Mouse (Mus musculus): ENCODE data around the gene Selenow.

Selenow gene

DNA sequence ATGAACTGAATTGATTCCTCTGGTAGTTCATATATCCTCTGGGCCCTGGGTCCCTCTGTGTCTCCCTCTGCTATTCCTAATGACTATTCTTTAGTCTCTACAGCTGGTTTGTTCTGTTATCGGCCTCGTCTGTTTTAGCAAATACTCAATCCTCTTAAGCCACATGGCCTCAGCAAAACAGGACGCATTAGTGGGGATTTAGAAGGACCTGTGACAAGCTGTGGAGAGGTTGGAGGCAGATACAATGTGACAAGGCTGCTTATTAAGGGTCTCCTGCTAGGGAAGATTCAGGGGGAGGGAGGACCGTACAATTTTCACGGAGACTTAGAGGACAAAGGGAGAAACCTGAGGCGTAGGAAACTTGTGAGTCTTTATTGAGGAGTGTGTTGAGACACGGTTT lies 16.3 kb downstream of the Selenow start:
- DNase-seq (ENCODE audit: low spot score in 2 of 2): no peak

DNA sequence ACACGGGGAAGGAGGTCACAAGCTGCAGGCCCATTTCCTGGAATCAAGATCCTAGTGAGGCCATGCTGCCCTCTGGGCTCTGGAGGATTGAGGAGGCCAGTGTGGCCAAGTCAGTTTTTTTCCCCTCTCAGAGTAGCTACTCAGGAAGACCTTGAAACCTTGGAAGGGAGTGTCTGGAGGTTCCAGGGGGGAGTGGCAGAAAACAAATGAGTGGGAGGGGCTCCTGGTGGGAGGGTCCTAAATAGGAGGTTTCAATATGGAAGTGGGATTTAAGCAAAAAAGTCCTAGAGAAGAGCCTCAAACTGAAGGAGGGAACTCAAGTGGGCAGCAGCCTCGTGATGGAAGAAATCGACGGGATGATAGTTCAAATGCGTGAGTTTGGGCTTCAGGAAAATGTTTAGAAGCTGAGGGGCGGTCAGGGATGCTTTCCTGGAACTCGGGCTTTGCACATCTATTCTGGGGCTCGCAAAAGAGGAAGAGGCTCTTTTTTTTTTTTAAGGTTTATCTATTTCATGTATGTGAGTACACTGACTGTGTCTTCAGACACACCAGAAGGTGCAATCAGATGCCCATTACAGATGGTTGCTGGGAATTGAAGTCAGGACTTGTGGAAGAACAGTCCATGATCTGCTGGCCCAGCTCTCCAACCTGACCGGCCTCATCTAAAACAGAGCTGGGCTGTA lies 20.7 kb downstream of the Selenow start:
- no peak for DNase-seq (ENCODE audit: low spot score in 2 of 2)

DNA sequence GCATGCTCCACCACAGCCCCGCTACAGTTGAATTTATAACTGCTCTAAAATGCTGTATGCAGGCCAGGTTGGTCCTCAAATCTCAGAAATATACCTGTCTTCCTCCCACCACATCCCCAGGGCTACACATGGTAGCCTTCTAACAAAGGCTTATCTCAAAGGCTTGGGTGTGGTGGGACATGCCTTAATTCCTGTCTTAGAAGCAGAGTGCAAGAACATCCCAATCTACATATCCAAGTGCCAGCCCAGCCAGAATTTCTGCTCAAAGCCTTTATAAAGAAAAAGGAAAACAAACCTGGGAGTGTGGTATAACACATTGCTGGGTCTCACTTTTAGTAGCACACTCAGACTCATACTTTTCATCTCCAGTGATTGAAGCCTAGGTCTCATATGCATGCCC lies 28.0 kb downstream of the Selenow start:
- no peak for DNase-seq (ENCODE audit: low spot score in 2 of 2)

DNA sequence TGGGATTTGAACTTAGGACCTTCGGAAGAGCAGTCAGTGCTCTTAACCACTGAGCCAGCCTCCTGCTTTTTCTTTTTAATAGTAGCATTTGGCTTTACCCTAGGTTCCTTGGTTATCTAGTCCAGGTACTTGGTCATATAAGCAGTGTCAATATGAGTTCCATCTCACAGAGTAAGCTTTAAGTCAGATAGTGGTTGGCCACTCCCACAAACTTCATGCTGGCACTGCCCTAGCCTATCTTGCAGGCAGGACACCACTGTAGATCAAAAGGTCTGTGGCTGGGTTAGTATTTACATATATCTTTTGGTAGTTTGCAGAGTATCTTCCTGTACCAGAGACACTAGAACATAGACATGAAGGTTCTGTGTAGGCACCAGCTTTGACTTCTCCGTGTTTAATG lies 38.1 kb downstream of the Selenow start:
- no peak for DNase-seq (ENCODE audit: low spot score in 2 of 2)

DNA sequence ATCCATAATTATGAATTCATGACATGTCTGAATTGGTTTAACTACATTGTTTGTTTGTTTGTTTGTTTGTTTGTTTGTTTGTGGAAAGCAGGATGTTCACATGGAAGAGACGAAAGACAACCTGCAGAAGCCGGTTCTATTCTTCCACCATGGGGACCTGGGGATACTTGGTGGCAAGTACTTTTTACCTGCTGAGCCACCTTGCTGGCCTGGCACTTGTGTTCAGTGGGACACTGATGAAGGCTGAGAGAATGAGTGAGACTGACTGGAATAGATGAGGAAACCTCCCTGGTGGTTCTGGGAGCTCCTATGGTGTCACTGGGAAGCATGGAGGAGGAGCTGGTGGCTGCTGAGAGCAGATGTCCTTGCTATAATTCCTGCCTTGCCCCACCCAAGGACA lies 39.9 kb downstream of the Selenow start, which contains the start of gene Crxos:
TSS of gene Crxos (plus strand) at position 301 of the 400 bp plus-strand sequence.
- DNase-seq (ENCODE audit: low spot score in 2 of 2): no peak

DNA sequence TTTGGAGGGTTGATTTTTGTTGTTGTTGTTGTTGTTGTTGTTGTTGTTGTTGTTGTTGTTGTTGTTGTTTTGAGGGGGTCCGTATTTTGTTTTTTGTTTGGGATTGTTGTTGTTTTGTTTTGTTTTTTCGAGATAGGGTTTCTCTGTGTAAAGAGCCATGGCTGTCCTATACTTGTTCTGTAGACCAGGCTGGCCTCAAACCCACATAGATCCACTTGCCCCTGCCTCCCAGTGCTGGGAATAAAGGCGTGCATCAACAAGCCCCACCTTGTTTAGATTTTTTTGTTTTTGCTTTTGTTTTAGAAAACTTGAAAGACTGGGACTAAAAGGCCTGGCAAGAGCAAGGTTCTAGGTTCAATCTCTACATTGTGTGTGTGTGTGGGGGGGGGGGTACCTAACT lies 40.4 kb downstream of the Selenow start:
- DNase-seq (ENCODE audit: low spot score in 2 of 2): no peak

DNA sequence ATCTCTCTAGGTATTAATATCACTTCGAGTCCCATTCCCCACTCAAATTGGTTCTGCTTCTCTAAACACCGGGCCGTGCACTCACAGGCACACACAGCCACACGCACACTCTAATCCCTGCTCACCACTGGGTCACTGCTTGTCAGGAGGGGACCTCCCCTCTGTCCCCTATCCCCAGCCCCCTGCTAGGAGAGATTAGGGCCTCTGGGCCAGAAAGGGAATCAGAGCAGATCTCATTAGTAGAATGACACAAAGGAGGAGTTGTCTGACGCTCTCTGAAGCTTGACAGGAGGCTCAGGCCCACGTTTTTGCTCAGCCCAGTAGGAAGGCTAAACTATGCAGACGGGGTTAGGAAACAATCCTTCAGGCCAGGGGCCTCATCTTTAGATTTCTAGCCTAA lies 40.8 kb downstream of the Selenow start:
- no peak for DNase-seq (ENCODE audit: low spot score in 2 of 2)

DNA sequence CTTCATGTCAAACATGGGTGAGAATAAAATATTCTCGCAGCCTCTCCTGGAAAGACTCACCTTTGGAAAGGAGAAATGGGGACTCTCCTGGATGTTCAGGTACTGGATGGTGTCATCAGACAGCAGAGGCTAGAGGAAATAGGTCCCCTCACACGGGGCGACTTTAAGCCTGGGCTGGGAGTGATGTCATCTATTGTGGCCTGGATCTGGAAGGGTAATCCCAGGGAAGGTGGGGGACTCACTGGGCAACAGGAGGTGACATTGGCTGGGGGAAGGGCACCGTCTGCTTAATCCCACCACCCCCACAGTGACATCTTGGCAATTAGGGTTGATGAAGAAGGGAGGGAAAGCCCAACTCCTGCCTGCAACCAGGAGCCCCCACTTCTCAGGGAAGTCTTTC lies 42.4 kb downstream of the Selenow start, which contains the start of gene Crx:
TSS of gene Crx (minus strand) at position 213 of the 400 bp plus-strand sequence.
- DNase-seq (ENCODE audit: low spot score in 2 of 2): no peak
